Mouse (Mus musculus) midbrain, embryonic 13.5 days (tissue): ENCODE data around the gene Atmin. TPM values are rescaled to one million over a fixed set of nuclear protein-coding genes. Genes with fewer than 3 reads are reported as not detected.

Source experiments
- ATAC-seq: fragments of 200-750 bp; cut with Nextera tagmentation; 2 replicates; pipeline ENCODE4 v1.8.0; 2017; ENCODE audit warnings: mild to moderate bottlenecking, moderate TSS enrichment, moderate library complexity
- H3K27ac ChIP-seq: fragments of 300-500 bp; sonication (generic); 2 replicates; pipeline ENCODE4 v1.5.1; 2015; ENCODE audit warnings: inconsistent platforms, mild to moderate bottlenecking, moderate library complexity
- H3K27me3 ChIP-seq: fragments of 300-500 bp; sonication (generic); 2 replicates; pipeline ENCODE4 v1.6.1; 2015; ENCODE audit warnings: mild to moderate bottlenecking, inconsistent platforms
- H3K36me3 ChIP-seq: fragments of 300-500 bp; sonication (generic); 2 replicates; pipeline ENCODE4 v1.6.1; 2015; ENCODE audit warnings: mild to moderate bottlenecking, inconsistent platforms
- H3K4me1 ChIP-seq: fragments of 300-500 bp; sonication (generic); replicated peaks from 2 replicates; pipeline ENCODE4 v1.6.1; 2015; ENCODE audit warnings: inconsistent platforms
- H3K4me2 ChIP-seq: fragments of 300-500 bp; sonication (generic); replicated peaks from 2 replicates; pipeline ENCODE4 v1.6.1; 2015; ENCODE audit warnings: moderate library complexity, mild to moderate bottlenecking, inconsistent platforms
- H3K4me3 ChIP-seq: fragments of 300-500 bp; sonication (generic); replicated peaks from 2 replicates; pipeline ENCODE4 v1.5.1; 2015; ENCODE audit warnings: mild to moderate bottlenecking, inconsistent platforms
- H3K9ac ChIP-seq: fragments of 300-500 bp; sonication (generic); replicated peaks from 2 replicates; pipeline ENCODE4 v1.6.1; 2015; ENCODE audit warnings: mild to moderate bottlenecking, inconsistent platforms
- H3K9me3 ChIP-seq: fragments of 300-500 bp; sonication (generic); 2 replicates; pipeline ENCODE4 v1.6.1; 2016; ENCODE audit warnings: mild to moderate bottlenecking, inconsistent platforms
- WGBS: fragments of 180-500 bp; shearing (Covaris S2); methylation state at CpG from one replicate; pipeline ENCODE4 v1.1.7; 2015; 5-methylcytosine and 5-hydroxymethylcytosine counted together
- polyA plus RNA-seq: library from polyadenylated mRNA; unstranded; fragments of >200 nt; fragmentation: Nextera tagmentation; extraction: Ambion mirVana; gene quantifications from 2 replicates; pipeline ENCODE4 v1.2.1, GENCODE M21; 2015

Gene Atmin
- polyA plus RNA-seq, 1 experiment from 2014 or later, result 20.1 TPM

- H3K9me3 ChIP-seq, result no peaks in the 10 kb centered on the region
- peak within 1 kb of the TSS; percentile 66 for H3K4me3 ChIP-seq
- H3K4me1 ChIP-seq, result peaks cover 15% of the 10 kb centered on the region
- H3K4me2 ChIP-seq, result peak within 1 kb of the TSS; percentile 92
- ATAC-seq, result peak; percentile 100
- 0 out of 2 replicates have a peak, but pooled peaks cover 1% of the 10 kb centered on the region for H3K36me3 ChIP-seq
- H3K27ac ChIP-seq, result no peak within 1 kb of the TSS
- H3K9ac ChIP-seq, result peak within 1 kb of the TSS; percentile 71
- under 1% methylated on average over 56 of the region's 56 CpGs for WGBS
- H3K27me3 ChIP-seq, result no peaks in the 10 kb centered on the region
These were observed 50.1 kb downstream of the Atmin start, which contains the start of gene Gcsh for GRCm38 (mm10) chr8:116993095-116993867. Gcsh (minus strand) TSS chr8:116993537.

- Histone ChIP-seq H3K27me3 (no peaks in the 10 kb centered on the region), H3K9me3 (no peaks in the 10 kb centered on the region), H3K4me1 (peaks cover 15% of the 10 kb centered on the region), H3K36me3 (no peaks in the 10 kb centered on the region), H3K4me3 (peak overlapping the region; percentile 66), H3K4me2 (peak overlapping the region; percentile 92), H3K27ac (no peak overlapping the region), H3K9ac (no peak overlapping the region)
- no peak for ATAC-seq
- 69% methylated on average over 11 of the region's 11 CpGs for WGBS
These were observed 51.0 kb downstream of the Atmin start for GRCm38 (mm10) chr8:116994016-116994716.

Other genes with a start within 250 kb of the Atmin start
- 7.2 and 7.9 TPM in 2 replicates for gene Cdyl2, start 210.4 kb upstream of the Atmin start, polyA plus RNA-seq
- gene Cmc2, start 21.9 kb upstream of the Atmin start, polyA plus RNA-seq, result 45.1 and 46.3 TPM in 2 replicates
- 18.5 and 20.0 TPM in 2 replicates for gene Cenpn, start 21.7 kb upstream of the Atmin start, polyA plus RNA-seq
- gene 1700030J22Rik, start 35.6 kb downstream of the Atmin start, polyA plus RNA-seq, result 4.8 and 6.7 TPM in 2 replicates
- gene Gcsh, start 50.1 kb downstream of the Atmin start, polyA plus RNA-seq, result 88.9 and 89.2 TPM in 2 replicates
- gene Pkd1l2, start 139.1 kb downstream of the Atmin start, polyA plus RNA-seq, result not detected in 2 replicates
- gene Bco1, start 152.5 kb downstream of the Atmin start, polyA plus RNA-seq, result 0.08 and 0.13 TPM in 2 replicates
- gene Gan, start 214.7 kb downstream of the Atmin start, polyA plus RNA-seq, result 2.9 and 3.0 TPM in 2 replicates